23 mouse cellular contexts compared by ENCODE assay signal in the genomic region with DNA sequence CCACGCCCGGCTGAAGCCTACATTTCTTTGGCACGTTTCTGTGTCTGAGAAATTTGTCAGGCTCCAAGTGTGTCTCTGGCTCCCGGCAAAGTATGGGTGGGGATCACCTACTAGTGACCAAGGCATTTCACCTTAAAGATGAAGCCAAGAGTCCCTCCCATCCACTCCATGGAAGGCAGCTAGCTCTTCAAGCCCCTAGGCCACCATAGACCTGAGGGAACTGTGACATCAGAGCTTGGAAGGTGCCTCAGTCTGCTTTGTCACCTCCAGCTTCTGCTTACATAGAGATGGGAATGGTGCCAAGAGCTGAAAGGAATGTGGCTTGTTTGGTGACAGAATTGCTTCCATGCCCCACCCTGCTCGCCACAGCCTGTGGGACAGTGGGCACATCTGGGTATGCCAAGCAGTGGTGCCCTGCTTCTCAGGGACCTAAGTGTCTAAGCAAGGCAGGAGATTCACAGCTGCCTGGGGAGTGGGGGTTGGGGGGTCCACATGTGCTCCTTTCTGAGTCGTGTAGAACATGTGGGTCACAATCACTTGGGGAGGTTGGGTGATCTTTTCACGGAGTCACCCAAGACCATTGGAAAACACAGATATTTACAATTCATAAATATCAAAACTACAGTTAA. TPM values are rescaled to one million over a fixed set of nuclear protein-coding genes. Genes with fewer than 3 reads are reported as not detected.
A peak's percentile ranks its signal among the peaks of the same experiment; 100 is the strongest.
DNase-seq lines count a peak whose midpoint lies in the region; TF ChIP-seq lines count a peak whose summit lies in the region.
"Had no signal": no experiment of that assay in that cellular context is flagged by ENCODE, and none has a peak within 500 bp of the region (broad histone marks: within the 10 kb centered on the region; RNA-seq: fewer than 3 reads in every experiment).

No protein-coding gene starts in this region.

- no peaks in the 10 kb centered on the region for H3K4me1 ChIP-seq in lung, adult 2 months (ENCODE audit: control insufficient read depth, insufficient read depth, low read length)
- H3K4me1 ChIP-seq: forebrain, embryonic 15.5 days; hindbrain, embryonic 12.5 days; midbrain, embryonic 12.5 days had no signal

- no peak for TF ChIP-seq POLR2A in lung, adult 2 months (IDR thresholded peaks at IDR 0.05; ENCODE audit: borderline replicate concordance, extremely low read depth, low read depth, low read length)
- TF ChIP-seq POLR2A in brain, embryonic 14.5 days (IDR thresholded peaks at IDR 0.05; ENCODE audit: borderline replicate concordance, extremely low read depth, insufficient read depth, insufficient read length, poor library complexity, severe bottlenecking): no peak

- DNase-seq in lung, adult 18-20 months: peak; percentile 27 to 51
- no peak for DNase-seq in lung, adult 2 months
- DNase-seq in 3T3-L1 (ENCODE audit: low read depth, low spot score): peak; percentile 22
- DNase-seq in brain, embryonic 14.5 days (ENCODE audit: low read depth): peak; percentile 24
- peak; percentile 22 for DNase-seq in lung, postnatal 10 days
- DNase-seq in cerebellum, postnatal 4 days (ENCODE audit: low spot score in 2 of 2): no peak
- DNase-seq in layer of hippocampus, adult 8-10 months (ENCODE audit: low spot score in 2 of 2): no peak
- DNase-seq in thymus, postnatal 0 days (ENCODE audit: low spot score): no peak
- DNase-seq: adrenal gland, postnatal 36 days; cerebellum, adult 11 months; heart, postnatal 10 days; kidney, postnatal 25 days; thymus, adult 18-20 months; thymus, postnatal 4 days had no signal

- H3K4me3 ChIP-seq in lung, adult 2 months (replicated peaks; ENCODE audit: extremely low read depth, low read depth, low read length): no peak overlapping the region
- H3K4me3 ChIP-seq: embryonic facial prominence, embryonic 12.5 days; erythroblast, embryonic 14.5 days; forebrain, embryonic 15.5 days; heart, embryonic 12.5 days; hindbrain, embryonic 12.5 days; limb, embryonic 15.5 days; midbrain, embryonic 12.5 days had no signal

- TF ChIP-seq CTCF in lung, adult 2 months (IDR thresholded peaks at IDR 0.05; ENCODE audit: insufficient read depth, low read length): no peak
- TF ChIP-seq CTCF in brain, embryonic 14.5 days (IDR thresholded peaks at IDR 0.05; ENCODE audit: borderline replicate concordance, extremely low read depth, insufficient read depth, insufficient read length): no peak

- 62% methylated on average over 7 of the region's 7 CpGs for WGBS in lung, adult 2 months

RNA-seq across cellular contexts. Expression of a gene that starts 38.2 kb away (rescaled TPM):
- polyA plus RNA-seq in lung, adult 2 months (2012; rRNA removed): 17.5 and 18.3 TPM in 2 replicates
- 25.5 and 36.2 TPM in 2 replicates for polyA plus RNA-seq in brain, embryonic 14.5 days (2012; rRNA removed)
- total RNA-seq in layer of hippocampus, adult 8-10 months (2022): 10 to 100 TPM; 71.1 to 81.2 (median 79.8) TPM
- polyA plus RNA-seq in thymus, postnatal 0 days (2015; fragmentation: Nextera tagmentation; extraction: Ambion mirVana): 0.49 and 0.57 TPM in 2 replicates
- total RNA-seq: megakaryocyte progenitor cell, adult 5-6 weeks; monocyte, adult 5-6 weeks had no signal
- polyA plus RNA-seq: erythroblast, embryonic 14.5 days had no signal

Comparison
In these comparisons a context has a peak if more than half of its experiments do, and no peak if none do; other contexts are left out.
1. DNase-seq: peak in lung, adult 18-20 months (2 of 2), 3T3-L1 (single experiment), brain, embryonic 14.5 days (single experiment) and lung, postnatal 10 days (single experiment); none in lung, adult 2 months (single experiment), cerebellum, postnatal 4 days (0 of 2), layer of hippocampus, adult 8-10 months (0 of 2) and thymus, postnatal 0 days (single experiment).
2. RNA of a gene that starts 38.2 kb away (polyA plus RNA-seq): 25.5 to 36.2 TPM in brain, embryonic 14.5 days and 17.5 to 18.3 TPM in lung, adult 2 months; 0.49 to 0.57 TPM in thymus, postnatal 0 days; every median in the first group is over 10 times any median in the second.